Mouse (Mus musculus) lung, postnatal 0 days (tissue): ENCODE measurements at regions not wholly inside any gene's neighbourhood (a gene's known extent, or its start where the extent isn't known, plus 50 kb on each side); places are given as distances from the start of the nearest gene placed in this dataset.

Source experiments
- ATAC-seq: fragments of 200-750 bp; cut with Nextera tagmentation; 2 replicates; pipeline ENCODE4 v1.8.0; 2017; ENCODE audit warnings: moderate library complexity
- DNase-seq: peaks from one replicate; pipeline ENCODE4 v3.0.0-alpha.2; 2016; ENCODE audit warnings: low spot score
- H3K27ac ChIP-seq: fragments of 300-500 bp; sonication (generic); 2 replicates; pipeline ENCODE4 v1.5.1; 2014; ENCODE audit warnings: antibody characterized with exemption, mild to moderate bottlenecking, low read length, mixed read lengths
- H3K27me3 ChIP-seq: fragments of 300-500 bp; sonication (generic); replicated peaks from 2 replicates; pipeline ENCODE4 v1.6.1; 2014; ENCODE audit warnings: low read length, mixed read lengths; ENCODE audit not compliant: insufficient read depth
- H3K36me3 ChIP-seq: fragments of 300-500 bp; sonication (generic); 2 replicates; pipeline ENCODE4 v1.6.1; 2014; ENCODE audit warnings: low read length, mixed read lengths; ENCODE audit not compliant: insufficient read depth
- H3K4me1 ChIP-seq: fragments of 300-500 bp; sonication (generic); 2 replicates; pipeline ENCODE4 v1.6.1; 2014; ENCODE audit warnings: antibody characterized with exemption, low read depth, low read length, mixed read lengths; ENCODE audit not compliant: insufficient read depth
- H3K4me2 ChIP-seq: fragments of 300-500 bp; sonication (generic); replicated peaks from 2 replicates; pipeline ENCODE4 v1.6.1; 2014; ENCODE audit warnings: low read depth, mild to moderate bottlenecking, low read length, moderate library complexity, mixed read lengths
- H3K4me3 ChIP-seq: fragments of 300-500 bp; sonication (generic); 2 replicates; pipeline ENCODE4 v1.5.1; 2014; ENCODE audit warnings: low read depth, low read length
- H3K9ac ChIP-seq: fragments of 300-500 bp; sonication (generic); replicated peaks from 2 replicates; pipeline ENCODE4 v1.6.1; 2014; ENCODE audit warnings: low read depth, mild to moderate bottlenecking
- H3K9me3 ChIP-seq: fragments of 300-500 bp; sonication (generic); 2 replicates; pipeline ENCODE4 v1.6.1; 2016; ENCODE audit warnings: low read length, mixed read lengths
- CTCF ChIP-seq: IDR thresholded peaks from 2 replicates; pipeline ENCODE4 v1.5.1; 2016; ENCODE audit warnings: antibody characterized with exemption, mild to moderate bottlenecking
- EP300 ChIP-seq: IDR thresholded peaks from 2 replicates; pipeline ENCODE4 v1.6.1; 2016; ENCODE audit warnings: antibody characterized with exemption, mild to moderate bottlenecking, control low read depth
- WGBS: fragments of 180-500 bp; shearing (Covaris S2); extraction: QIAGEN DNeasy Blood & Tissue Kit; methylation state at CpG from one replicate; pipeline ENCODE4 v1.1.7; 2014; 5-methylcytosine and 5-hydroxymethylcytosine counted together

GRCm38 (mm10) chr2:133994742-133995141, 442.8 kb downstream of the Bmp2 start:
- no peak overlapping the region for H3K9ac ChIP-seq
- no peaks in the 10 kb centered on the region for H3K9me3 ChIP-seq
- no peaks in the 10 kb centered on the region for H3K36me3 ChIP-seq
- 62% methylated on average over 1 of the region's 1 CpGs for WGBS
- H3K4me2 ChIP-seq, result no peak overlapping the region
- H3K4me3 ChIP-seq, result no peak overlapping the region
- no peak overlapping the region for H3K27ac ChIP-seq
- TF ChIP-seq EP300 (no peak), CTCF (no peak)
- DNase-seq, result no peak
- no peak for ATAC-seq
- H3K27me3 ChIP-seq, result no peaks in the 10 kb centered on the region
- H3K4me1 ChIP-seq, result no peaks in the 10 kb centered on the region

GRCm38 (mm10) chr2:133994337-133994736, 442.4 kb downstream of the Bmp2 start:
- Histone ChIP-seq H3K4me1 (no peaks in the 10 kb centered on the region), H3K4me3 (no peak overlapping the region), H3K9ac (no peak overlapping the region), H3K36me3 (no peaks in the 10 kb centered on the region), H3K27me3 (no peaks in the 10 kb centered on the region), H3K4me2 (no peak overlapping the region), H3K9me3 (no peaks in the 10 kb centered on the region), H3K27ac (no peak overlapping the region)
- ATAC-seq, result no peak
- WGBS, result 84% methylated on average over 9 of the region's 9 CpGs
- no peak for DNase-seq
- TF ChIP-seq CTCF, result no peak
- no peak for TF ChIP-seq EP300

- H3K4me3 ChIP-seq, result no peak overlapping the region
- no peak overlapping the region for H3K27ac ChIP-seq
- no peak for ATAC-seq
- no peaks in the 10 kb centered on the region for H3K9me3 ChIP-seq
- TF ChIP-seq CTCF, result no peak
- no peak for TF ChIP-seq EP300
- 92% methylated on average over 1 of the region's 1 CpGs for WGBS
- no peak overlapping the region for H3K9ac ChIP-seq
- no peak for DNase-seq
- no peaks in the 10 kb centered on the region for H3K36me3 ChIP-seq
- no peak overlapping the region for H3K4me2 ChIP-seq
- no peaks in the 10 kb centered on the region for H3K27me3 ChIP-seq
- H3K4me1 ChIP-seq, result no peaks in the 10 kb centered on the region
These were observed 435.7 kb downstream of the Bmp2 start for GRCm38 (mm10) chr2:133987671-133988070.
